Mouse (Mus musculus) adrenal gland, postnatal 0 days (tissue): ENCODE results near the gene Kif2a. TPM values are rescaled to one million over a fixed set of nuclear protein-coding genes. Genes with fewer than 3 reads are reported as not detected.

Experiments used
- polyA plus RNA-seq: library from polyadenylated mRNA; unstranded; fragments of >200 nt; fragmentation: Nextera tagmentation; extraction: Ambion mirVana; gene quantifications from 2 replicates; pipeline ENCODE4 v1.2.1, GENCODE M21; 2015

Kif2a gene
- 23.8 and 25.6 TPM in 2 replicates for polyA plus RNA-seq

GRCm38 (mm10) chr13:107021461-107022265 lies at the start of gene Kif2a:
TSS of gene Kif2a (minus strand) at chr13:107022126.

GRCm38 (mm10) chr13:106946594-106947540 lies 75.1 kb downstream of the Kif2a start, which contains the start of gene Dimt1:
TSS of gene Dimt1 (plus strand) at chr13:106947127.

GRCm38 (mm10) chr13:106936256-106937137 lies 85.4 kb downstream of the Kif2a start, which contains the start of gene Ipo11:
TSS of gene Ipo11 (minus strand) at chr13:106936958.

Other genes with a start within 250 kb of the Kif2a start
- gene Ipo11, start 85.2 kb downstream of the Kif2a start, polyA plus RNA-seq, result 27.9 and 45.2 TPM in 2 replicates
- gene Dimt1, start 75.0 kb downstream of the Kif2a start, polyA plus RNA-seq, result 22.2 and 26.7 TPM in 2 replicates